Mouse (Mus musculus): ENCODE results near the gene Arfgef2. TPM values are rescaled to one million over a fixed set of nuclear protein-coding genes. Genes with fewer than 3 reads are reported as not detected.

Gene Arfgef2
- polyA plus RNA-seq, 1 experiment from 2014 or later = 4.2 TPM

DNA sequence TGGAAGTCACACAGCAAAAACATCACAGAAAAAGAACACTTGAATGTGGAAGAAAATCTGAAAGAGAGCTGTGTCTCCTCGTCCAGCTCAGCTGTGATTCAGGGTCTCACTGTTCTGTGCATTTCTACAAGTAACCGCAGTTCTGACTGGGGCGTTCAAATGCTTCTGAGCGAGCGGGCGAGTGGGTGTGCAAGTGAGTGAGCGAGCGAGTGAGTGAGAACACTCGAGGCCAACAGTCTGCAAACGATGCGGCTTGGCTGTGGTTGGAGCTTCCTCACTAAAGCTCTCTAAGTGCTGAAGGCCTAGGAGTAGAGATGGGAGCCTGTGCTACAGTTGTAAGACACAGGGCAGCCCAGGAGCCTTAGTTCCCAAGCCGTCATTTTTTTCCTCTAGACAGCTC, 22.9 kb downstream of the Arfgef2 start:
- Histone ChIP-seq H3K4me1 (replicated peaks) (peaks cover 11% of the 10 kb centered on the region), H3K36me3 (replicated peaks) (peaks cover 22% of the 10 kb centered on the region), H3K9ac (no peak overlapping the region), H3K4me2 (no peak overlapping the region), H3K4me3 (replicated peaks) (no peak overlapping the region), H3K9me3 (replicated peaks) (no peaks in the 10 kb centered on the region), H3K27ac (replicated peaks) (no peak overlapping the region), H3K27me3 (no peaks in the 10 kb centered on the region)
- no peak for ATAC-seq (ENCODE audit: insufficient read depth)
- WGBS (ENCODE audit: insufficient replicate concordance) = 81% methylated on average over 12 of the region's 12 CpGs

DNA sequence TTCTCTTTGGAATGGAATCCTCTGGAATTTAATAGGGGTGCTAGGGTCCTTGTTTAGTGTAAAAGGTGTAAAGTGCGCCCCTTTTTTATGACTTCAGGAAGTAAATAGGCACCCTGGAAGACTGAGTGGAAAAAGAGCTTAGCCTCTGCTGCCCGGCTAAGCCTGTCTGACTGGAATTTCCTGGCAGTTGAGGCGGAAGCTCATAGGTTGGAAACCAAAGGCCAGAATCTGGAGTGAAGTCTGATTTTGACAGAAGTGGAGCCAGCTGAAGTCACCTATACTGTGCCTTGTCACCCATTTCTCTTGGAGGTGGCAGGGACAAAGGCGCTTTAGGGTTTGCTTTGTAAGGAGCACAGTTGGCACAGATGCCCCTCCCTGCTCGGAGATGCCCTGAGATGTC, 25.0 kb downstream of the Arfgef2 start:
- no peak for ATAC-seq (ENCODE audit: insufficient read depth)
- Histone ChIP-seq H3K36me3 (replicated peaks) (peaks cover 33% of the 10 kb centered on the region), H3K4me1 (replicated peaks) (0 out of 2 replicates have a peak, but pooled peaks cover 4% of the 10 kb centered on the region), H3K27me3 (no peaks in the 10 kb centered on the region), H3K4me2 (no peak overlapping the region), H3K9me3 (replicated peaks) (no peaks in the 10 kb centered on the region), H3K27ac (replicated peaks) (no peak overlapping the region), H3K9ac (no peak overlapping the region), H3K4me3 (replicated peaks) (no peak overlapping the region)
- 71% methylated on average over 5 of the region's 5 CpGs for WGBS (ENCODE audit: insufficient replicate concordance)

DNA sequence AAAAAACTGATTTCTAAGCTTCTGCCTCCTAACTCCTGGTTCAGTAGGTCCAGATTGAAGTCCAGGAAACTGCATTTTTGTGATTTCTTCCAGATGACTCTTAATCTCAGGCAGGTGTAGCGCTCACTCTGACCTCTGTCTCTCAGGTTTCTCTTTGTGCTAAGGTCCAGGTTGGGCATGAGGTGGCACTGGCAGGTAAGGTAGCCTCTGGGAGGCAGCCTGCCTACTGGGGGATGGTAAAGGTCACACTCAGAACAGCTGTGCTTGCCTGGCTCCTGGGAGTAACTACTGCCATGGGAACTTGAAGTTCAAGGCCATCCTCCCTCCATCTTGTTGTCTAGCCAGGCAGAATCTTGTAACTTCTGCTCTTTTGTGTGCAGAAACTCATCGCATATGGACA, 28.7 kb downstream of the Arfgef2 start:
- no peak overlapping the region for H3K4me3 ChIP-seq (replicated peaks)
- H3K9ac ChIP-seq = no peak overlapping the region
- peaks cover 53% of the 10 kb centered on the region for H3K36me3 ChIP-seq (replicated peaks)
- H3K27ac ChIP-seq (replicated peaks) = no peak overlapping the region
- ATAC-seq (ENCODE audit: insufficient read depth) = no peak
- no peak overlapping the region for H3K4me2 ChIP-seq
- H3K9me3 ChIP-seq (replicated peaks) = no peaks in the 10 kb centered on the region
- 84% methylated on average over 2 of the region's 2 CpGs for WGBS (ENCODE audit: insufficient replicate concordance)
- no peaks in the 10 kb centered on the region for H3K4me1 ChIP-seq (replicated peaks)
- H3K27me3 ChIP-seq = no peaks in the 10 kb centered on the region

DNA sequence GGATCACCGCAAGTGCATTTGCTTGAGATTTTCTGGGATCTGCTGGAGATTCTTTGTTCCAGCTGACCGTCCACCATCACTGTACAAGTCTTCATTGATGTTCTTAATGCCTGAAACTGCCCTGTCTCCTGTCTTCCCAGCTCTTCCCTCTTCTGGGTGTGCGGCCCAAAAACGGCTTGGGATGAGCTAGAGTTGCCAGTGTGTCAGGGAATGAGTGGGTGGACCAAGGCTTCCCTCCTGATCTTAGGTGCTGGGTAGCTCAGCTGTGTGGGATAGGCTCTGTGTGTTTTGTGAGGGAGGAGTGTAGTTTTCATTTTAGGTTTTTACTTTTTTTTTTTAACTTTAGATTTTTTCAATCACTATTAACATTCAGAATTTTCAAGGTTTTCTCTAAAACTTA, 29.4 kb downstream of the Arfgef2 start:
- WGBS (ENCODE audit: insufficient replicate concordance) = 85% methylated on average over 4 of the region's 4 CpGs
- Histone ChIP-seq H3K4me3 (replicated peaks) (no peak overlapping the region), H3K9ac (no peak overlapping the region), H3K4me1 (replicated peaks) (no peaks in the 10 kb centered on the region), H3K36me3 (replicated peaks) (peaks cover 58% of the 10 kb centered on the region), H3K9me3 (replicated peaks) (no peaks in the 10 kb centered on the region), H3K27ac (replicated peaks) (no peak overlapping the region), H3K4me2 (no peak overlapping the region), H3K27me3 (no peaks in the 10 kb centered on the region)
- no peak for ATAC-seq (ENCODE audit: insufficient read depth)

DNA sequence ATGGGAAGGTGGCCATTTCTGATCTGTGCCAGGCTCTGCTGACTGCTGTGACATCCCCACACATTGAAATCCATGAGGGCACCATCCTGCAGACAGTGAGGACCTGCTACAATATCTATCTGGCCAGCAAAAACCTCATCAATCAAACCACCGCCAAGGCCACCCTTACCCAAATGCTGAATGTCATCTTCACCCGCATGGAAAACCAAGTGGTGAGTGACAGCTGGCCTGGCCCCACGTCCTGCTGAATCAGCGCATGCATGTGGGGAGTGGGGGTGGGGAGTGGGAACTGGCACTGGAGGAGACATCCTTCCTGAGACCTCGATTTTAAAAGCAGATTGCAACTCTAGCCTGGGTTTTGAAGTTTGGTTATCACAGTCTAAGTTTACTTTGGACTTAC, 30.2 kb downstream of the Arfgef2 start:
- no peak overlapping the region for H3K9ac ChIP-seq
- no peaks in the 10 kb centered on the region for H3K9me3 ChIP-seq (replicated peaks)
- H3K4me3 ChIP-seq (replicated peaks) = no peak overlapping the region
- H3K27ac ChIP-seq (replicated peaks) = no peak overlapping the region
- WGBS (ENCODE audit: insufficient replicate concordance) = 59% methylated on average over 5 of the region's 5 CpGs
- no peak for ATAC-seq (ENCODE audit: insufficient read depth)
- peaks cover 62% of the 10 kb centered on the region for H3K36me3 ChIP-seq (replicated peaks)
- no peak overlapping the region for H3K4me2 ChIP-seq
- H3K27me3 ChIP-seq = no peaks in the 10 kb centered on the region
- H3K4me1 ChIP-seq (replicated peaks) = no peaks in the 10 kb centered on the region

DNA sequence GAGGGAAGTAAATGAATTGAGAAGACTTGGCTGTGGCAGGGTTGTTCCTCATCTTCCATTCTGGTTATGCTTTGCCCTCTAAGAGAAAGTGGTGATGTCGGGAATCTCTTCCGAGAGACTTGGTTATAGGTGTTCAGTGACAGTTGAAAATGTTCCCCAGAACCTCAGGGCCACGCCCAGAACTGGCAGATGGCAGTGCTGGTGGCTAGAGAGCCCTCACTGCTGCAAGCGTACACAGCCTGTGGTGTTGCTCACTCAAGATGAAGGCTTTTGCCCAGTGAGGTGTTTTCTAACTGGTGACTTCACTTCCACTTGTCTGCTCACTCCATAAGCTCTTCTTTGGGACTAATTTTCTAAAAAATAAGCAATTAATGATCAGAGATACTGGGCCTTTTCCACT, 36.4 kb downstream of the Arfgef2 start:
- no peaks in the 10 kb centered on the region for H3K27me3 ChIP-seq
- no peaks in the 10 kb centered on the region for H3K9me3 ChIP-seq (replicated peaks)
- 46% methylated on average over 4 of the region's 4 CpGs for WGBS (ENCODE audit: insufficient replicate concordance)
- H3K9ac ChIP-seq = no peak overlapping the region
- H3K4me3 ChIP-seq (replicated peaks) = no peak overlapping the region
- no peak for ATAC-seq (ENCODE audit: insufficient read depth)
- no peaks in the 10 kb centered on the region for H3K4me1 ChIP-seq (replicated peaks)
- no peak overlapping the region for H3K27ac ChIP-seq (replicated peaks)
- peaks cover 80% of the 10 kb centered on the region for H3K36me3 ChIP-seq (replicated peaks)
- no peak overlapping the region for H3K4me2 ChIP-seq

DNA sequence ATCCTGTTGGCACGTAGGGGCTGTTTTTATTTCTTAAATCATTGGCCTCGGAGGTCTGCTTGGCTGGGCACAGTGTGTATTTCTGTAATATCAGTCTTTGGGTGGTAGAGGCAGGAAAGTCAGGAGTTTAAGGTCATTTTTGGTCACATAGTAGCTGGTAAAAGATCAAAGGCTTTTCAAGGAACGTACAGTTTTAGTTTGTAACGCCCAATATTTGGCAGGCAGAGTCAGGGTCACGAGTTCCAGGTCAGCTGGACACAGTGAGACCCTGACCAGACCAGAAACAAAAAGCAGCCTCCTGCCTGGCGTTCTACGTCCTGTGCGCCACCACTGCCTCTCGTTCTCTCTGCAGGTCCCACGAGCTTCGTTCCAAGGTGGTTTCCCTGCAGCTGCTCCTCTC, 45.3 kb downstream of the Arfgef2 start:
- WGBS (ENCODE audit: insufficient replicate concordance) = 75% methylated on average over 11 of the region's 11 CpGs
- no peaks in the 10 kb centered on the region for H3K4me1 ChIP-seq (replicated peaks)
- H3K36me3 ChIP-seq (replicated peaks) = peaks cover 87% of the 10 kb centered on the region

DNA sequence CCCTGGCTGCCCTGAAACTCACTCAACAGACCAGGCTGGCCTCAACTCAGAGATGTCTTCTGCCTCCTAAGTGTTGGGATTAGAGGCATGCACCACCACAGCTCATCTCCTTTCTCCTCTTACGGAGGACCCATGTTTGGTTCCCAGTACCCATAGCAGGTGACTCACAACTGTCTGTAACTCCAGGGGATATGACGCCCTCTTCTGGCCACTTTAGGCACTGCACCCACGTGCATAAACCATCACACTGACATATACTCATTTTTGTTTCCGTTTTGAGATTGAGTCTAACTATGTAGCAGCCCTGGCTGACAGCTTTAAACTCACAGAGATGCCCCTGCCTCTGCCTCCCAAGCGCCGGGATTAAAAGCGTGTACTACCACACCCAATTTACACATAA, 46.9 kb downstream of the Arfgef2 start:
- Histone ChIP-seq H3K9me3 (replicated peaks) (no peaks in the 10 kb centered on the region), H3K4me3 (replicated peaks) (no peak overlapping the region), H3K36me3 (replicated peaks) (peaks cover 88% of the 10 kb centered on the region), H3K4me1 (replicated peaks) (no peaks in the 10 kb centered on the region), H3K4me2 (no peak overlapping the region), H3K27me3 (no peaks in the 10 kb centered on the region), H3K27ac (replicated peaks) (no peak overlapping the region), H3K9ac (no peak overlapping the region)
- WGBS (ENCODE audit: insufficient replicate concordance) = 87% methylated on average over 7 of the region's 7 CpGs
- ATAC-seq (ENCODE audit: insufficient read depth) = no peak

More for the DNA sequence above, 45.3 kb downstream of the Arfgef2 start:
- H3K4me2 ChIP-seq = no peak overlapping the region
- H3K9ac ChIP-seq = no peak overlapping the region
- no peaks in the 10 kb centered on the region for H3K9me3 ChIP-seq (replicated peaks)
- ATAC-seq (ENCODE audit: insufficient read depth) = no peak
- H3K27me3 ChIP-seq = no peaks in the 10 kb centered on the region
- no peak overlapping the region for H3K4me3 ChIP-seq (replicated peaks)
- H3K27ac ChIP-seq (replicated peaks) = no peak overlapping the region

DNA sequence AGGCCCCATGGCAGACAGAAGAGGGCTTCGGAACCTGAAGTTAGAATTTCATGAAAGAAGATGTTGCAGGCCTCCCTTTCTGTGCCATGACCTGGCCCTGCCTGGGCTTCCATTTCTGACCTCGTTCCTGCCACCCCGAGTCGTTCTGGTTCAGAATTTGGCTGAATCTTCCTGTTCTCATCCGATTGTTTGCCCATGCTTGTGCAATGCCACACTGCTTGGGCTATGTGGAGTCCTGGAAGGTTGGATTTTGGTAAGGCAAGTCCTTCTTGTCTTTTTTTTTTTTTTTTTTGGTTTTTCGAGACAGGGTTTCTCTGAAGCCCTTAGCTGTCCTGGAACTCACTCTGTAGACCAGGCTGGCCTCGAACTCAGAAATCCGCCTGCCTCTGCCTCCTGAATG, 50.4 kb downstream of the Arfgef2 start:
- peaks cover 96% of the 10 kb centered on the region for H3K36me3 ChIP-seq (replicated peaks)
- no peak overlapping the region for H3K27ac ChIP-seq (replicated peaks)
- no peak overlapping the region for H3K4me2 ChIP-seq
- no peaks in the 10 kb centered on the region for H3K9me3 ChIP-seq (replicated peaks)
- no peak overlapping the region for H3K9ac ChIP-seq
- no peak for ATAC-seq (ENCODE audit: insufficient read depth)
- 84% methylated on average over 8 of the region's 8 CpGs for WGBS (ENCODE audit: insufficient replicate concordance)
- no peaks in the 10 kb centered on the region for H3K4me1 ChIP-seq (replicated peaks)
- H3K4me3 ChIP-seq (replicated peaks) = no peak overlapping the region
- H3K27me3 ChIP-seq = no peaks in the 10 kb centered on the region

DNA sequence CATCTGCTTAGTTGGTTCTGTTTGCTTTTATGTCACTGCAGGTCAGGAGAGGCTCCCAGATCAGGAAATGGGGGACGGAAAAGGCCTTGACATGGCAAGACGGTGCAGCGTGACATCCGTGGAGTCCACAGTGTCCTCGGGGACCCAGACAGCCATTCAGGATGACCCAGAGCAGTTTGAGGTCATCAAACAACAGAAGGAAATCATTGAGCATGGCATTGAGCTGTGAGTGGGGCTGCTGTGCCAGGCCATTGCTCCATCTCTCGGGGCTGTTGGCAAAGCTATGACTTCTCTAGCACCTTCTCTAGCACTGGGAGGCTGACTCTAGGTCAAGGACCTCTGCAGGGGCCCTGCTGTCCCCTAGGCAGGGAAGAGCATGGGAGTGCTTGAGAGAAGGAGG, 51.0 kb downstream of the Arfgef2 start:
- Histone ChIP-seq H3K4me1 (replicated peaks) (no peaks in the 10 kb centered on the region), H3K4me3 (replicated peaks) (no peak overlapping the region), H3K27ac (replicated peaks) (no peak overlapping the region), H3K4me2 (no peak overlapping the region), H3K9ac (no peak overlapping the region), H3K9me3 (replicated peaks) (no peaks in the 10 kb centered on the region), H3K36me3 (replicated peaks) (peaks cover 95% of the 10 kb centered on the region), H3K27me3 (no peaks in the 10 kb centered on the region)
- 86% methylated on average over 6 of the region's 6 CpGs for WGBS (ENCODE audit: insufficient replicate concordance)
- no peak for ATAC-seq (ENCODE audit: insufficient read depth)

DNA sequence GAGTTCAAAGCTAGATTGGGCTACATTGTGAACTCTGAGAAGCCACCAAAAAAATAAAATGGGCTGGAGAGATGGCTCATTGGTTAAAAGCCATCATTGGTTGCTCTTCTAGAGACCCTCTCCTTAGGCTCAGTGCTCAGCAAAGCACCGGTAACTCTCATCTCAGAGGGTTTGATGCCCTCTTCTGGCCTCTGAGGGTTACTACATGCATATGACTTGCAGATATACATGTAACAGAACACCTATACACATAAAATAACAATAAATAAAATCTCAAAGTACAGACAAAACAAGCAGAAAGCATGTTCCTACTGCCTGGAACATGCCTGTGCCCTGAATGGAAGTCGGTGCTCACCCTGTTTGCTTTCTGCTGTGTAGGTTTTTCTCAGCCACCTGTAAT, 51.7 kb downstream of the Arfgef2 start:
- no peak for ATAC-seq (ENCODE audit: insufficient read depth)
- Histone ChIP-seq H3K9me3 (replicated peaks) (no peaks in the 10 kb centered on the region), H3K4me1 (replicated peaks) (no peaks in the 10 kb centered on the region), H3K4me2 (no peak overlapping the region), H3K27ac (replicated peaks) (no peak overlapping the region), H3K4me3 (replicated peaks) (no peak overlapping the region), H3K27me3 (no peaks in the 10 kb centered on the region), H3K9ac (no peak overlapping the region), H3K36me3 (replicated peaks) (peaks cover 95% of the 10 kb centered on the region)
- WGBS (ENCODE audit: insufficient replicate concordance) = 77% methylated on average over 2 of the region's 2 CpGs

DNA sequence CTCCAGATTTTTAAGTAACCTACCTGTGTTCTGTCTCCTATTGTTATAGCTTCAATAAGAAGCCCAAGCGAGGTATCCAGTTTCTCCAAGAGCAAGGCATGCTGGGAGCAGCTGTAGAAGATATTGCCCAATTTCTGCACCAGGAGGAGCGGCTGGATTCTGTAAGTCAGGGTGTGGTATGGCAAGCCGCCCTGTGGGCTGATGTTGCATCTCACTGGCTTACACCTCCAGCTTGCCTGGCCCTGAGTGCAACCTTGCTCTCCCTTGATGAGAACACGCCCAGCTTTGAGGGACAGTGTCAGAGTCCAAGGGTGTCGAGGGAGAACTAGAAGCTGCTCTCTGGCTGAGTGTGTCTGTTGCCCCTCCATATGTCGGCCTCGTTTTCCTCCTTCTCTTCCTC, 53.8 kb downstream of the Arfgef2 start:
- Histone ChIP-seq H3K9ac (no peak overlapping the region), H3K27ac (replicated peaks) (no peak overlapping the region), H3K27me3 (no peaks in the 10 kb centered on the region), H3K36me3 (replicated peaks) (peaks cover 93% of the 10 kb centered on the region), H3K4me3 (replicated peaks) (no peak overlapping the region), H3K4me2 (no peak overlapping the region), H3K4me1 (replicated peaks) (no peaks in the 10 kb centered on the region), H3K9me3 (replicated peaks) (no peaks in the 10 kb centered on the region)
- ATAC-seq (ENCODE audit: insufficient read depth) = no peak
- WGBS (ENCODE audit: insufficient replicate concordance) = 73% methylated on average over 7 of the region's 7 CpGs
